Mouse (Mus musculus) kidney, adult 8-10 months (tissue): ENCODE measurements at regions not wholly inside any gene's neighbourhood (a gene's known extent, or its start where the extent isn't known, plus 50 kb on each side); places are given as distances from the start of the nearest gene placed in this dataset.
A peak's percentile ranks its signal among the peaks of the same experiment; 100 is the strongest.

Experiments used
- DNase-seq, 2 experiments: peaks; one replicate each; pipeline ENCODE4 v3.0.0; 2022

DNA sequence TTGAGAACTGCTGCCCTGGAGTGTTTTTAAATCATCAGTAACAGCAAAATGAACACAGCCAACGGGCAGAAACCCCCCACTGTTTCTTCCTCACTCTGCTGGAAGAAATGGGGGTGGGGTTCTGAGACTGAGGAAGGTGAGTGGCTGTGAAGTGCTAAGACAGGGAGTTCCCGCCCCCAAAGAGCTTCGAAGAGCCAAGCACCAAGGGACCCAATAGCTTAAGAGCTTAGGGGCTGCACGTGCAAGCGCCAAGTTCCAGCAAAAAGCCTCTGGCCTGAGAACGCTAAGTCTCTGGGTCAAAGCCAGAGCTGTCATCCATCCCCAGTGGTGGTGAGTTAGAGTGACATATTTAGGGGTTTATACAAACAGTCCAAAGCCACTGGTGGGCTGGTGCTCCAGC is 55.1 kb upstream of the Pcbd1 start:
- no peak for DNase-seq

DNA sequence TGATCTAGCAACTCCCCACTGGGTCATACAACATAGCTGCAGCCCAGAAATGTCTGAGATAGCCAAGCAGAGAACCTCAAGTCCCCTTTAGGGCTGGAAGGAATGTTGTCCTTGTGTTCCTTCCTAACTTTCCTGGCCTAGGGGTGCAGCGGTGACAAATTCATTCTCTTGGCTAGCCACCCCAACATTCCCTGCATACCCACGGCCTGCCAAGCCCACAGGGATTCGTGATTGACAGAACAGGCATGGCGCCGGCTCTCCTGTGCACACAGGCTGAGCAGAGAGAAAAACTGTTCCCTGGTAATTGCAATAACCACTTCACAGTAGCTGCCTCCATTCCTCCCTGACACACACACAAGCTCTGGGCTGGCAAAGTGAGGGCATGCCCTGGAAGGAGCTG is 60.5 kb upstream of the Pcbd1 start:
- DNase-seq, result peak; percentile 16 to 31

DNA sequence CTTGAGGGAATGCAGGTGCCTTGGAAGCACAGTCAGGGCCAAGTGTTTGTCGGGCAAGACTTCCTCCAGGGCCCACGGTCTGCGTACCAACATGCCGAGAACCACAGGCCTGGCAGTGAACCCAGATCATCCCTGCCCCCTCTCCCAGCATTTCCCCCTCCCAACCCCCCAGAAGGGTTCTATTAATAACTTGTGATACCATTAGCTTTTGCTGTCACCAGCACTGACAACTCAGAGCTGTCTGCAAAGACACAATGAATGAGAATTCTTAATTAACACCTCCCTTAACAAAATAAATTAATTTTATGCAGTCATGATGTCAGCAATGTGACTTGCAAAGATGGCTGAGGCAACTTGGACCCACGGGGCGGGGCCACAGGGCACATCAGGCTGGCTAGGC is 61.9 kb upstream of the Pcbd1 start:
- DNase-seq, result no peak

DNA sequence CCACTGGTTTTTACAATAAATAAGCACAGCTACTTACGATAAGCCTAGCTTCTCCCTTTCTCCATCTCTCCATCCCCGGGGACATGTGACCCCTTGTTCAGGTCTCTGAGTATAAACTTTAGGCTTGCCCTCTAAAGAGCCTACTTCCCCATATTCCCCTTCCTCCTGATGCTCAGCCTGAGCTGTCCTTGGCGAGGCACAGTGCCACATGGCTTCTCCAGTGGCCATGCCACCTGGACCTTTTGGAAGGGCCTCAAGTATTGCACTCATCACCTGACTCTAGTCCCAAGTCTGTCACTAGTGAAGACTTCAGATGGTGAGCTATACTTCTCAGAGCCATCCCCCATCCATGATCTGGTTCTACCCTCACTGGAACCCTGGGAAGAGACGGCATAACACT is 64.1 kb upstream of the Pcbd1 start:
- no peak for DNase-seq

DNA sequence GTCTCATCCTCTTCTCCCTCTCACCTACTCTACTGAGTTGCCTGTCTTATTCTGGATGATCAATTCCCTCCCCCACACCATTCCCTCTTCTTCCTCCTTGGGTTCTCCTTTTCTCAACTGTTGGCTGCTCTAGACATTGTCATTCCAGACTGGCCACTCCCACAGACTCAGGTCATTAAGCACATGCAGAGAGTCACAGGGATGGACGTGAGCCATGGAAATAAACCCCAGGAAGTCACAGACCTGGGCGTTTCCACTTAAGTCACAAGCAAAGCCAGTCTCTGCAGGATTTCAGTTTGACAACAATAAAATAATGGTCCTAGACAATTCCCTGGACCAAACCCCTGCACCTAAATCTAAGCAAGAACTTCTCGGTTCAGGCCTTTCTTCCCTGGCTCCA is 65.0 kb upstream of the Pcbd1 start:
- peak; percentile 8 to 22 for DNase-seq

DNA sequence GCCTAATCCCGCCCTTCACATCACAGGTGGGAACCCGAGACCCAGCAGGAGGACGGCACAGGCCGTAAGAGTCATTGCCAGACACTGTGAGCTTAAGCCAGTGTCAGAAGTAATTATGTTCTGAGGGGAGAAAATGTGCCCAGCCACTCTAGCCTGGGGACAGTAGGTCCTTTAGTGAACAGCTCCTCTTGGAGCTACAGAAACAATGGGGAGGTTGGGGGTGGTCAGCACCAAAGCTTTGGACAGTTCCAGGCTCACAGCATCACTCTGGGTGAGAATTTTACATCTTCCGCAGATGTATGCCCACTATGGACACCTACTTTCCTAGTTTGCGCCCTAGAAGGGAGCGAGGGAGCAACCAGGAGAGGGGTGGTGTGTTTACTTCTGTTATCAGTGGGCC is 65.7 kb upstream of the Pcbd1 start:
- DNase-seq, result no peak

DNA sequence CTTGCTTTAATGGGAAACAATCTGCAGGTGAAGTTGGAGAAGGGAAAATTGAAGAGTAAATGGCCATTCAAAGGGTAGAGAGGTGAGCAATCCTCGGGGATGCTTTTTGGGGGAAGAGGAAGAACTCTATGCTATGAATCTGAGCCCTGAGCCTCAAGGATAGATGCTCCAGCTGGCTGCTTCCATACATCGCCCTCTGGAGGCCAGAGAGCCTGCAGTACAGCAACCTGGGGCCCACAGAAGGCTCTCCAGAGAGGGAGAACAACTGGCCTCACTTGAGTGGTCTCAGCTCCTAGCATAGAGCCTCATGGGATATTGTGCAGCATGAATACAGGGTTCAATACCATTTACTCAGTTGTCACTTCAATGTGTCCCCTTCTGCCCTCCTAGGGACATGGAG is 69.6 kb upstream of the Pcbd1 start:
- no peak for DNase-seq

DNA sequence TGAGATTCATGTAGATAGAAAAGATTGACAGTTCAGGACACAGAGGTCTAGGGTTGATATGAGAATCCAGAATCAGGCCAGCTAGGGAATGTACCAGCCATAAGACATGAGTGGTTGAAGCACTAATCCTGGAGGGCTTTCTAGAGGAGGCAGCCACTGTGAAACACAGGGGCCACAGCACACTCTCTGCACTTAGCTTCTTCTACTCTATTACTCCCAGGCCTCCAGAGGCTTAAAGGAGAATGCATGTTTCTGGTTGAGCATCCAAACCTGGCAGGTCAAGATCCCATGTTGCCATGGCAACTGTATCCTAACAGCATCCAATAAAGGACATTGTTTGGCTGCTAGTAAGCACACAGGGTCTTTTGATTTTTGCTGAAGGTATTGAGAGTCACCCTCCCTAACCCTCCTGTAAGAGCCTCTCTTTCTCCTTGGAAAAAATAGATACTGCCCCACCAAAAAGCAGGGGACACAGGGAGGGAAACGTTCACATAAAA is 76.9 kb upstream of the Pcbd1 start:
- DNase-seq, result no peak

DNA sequence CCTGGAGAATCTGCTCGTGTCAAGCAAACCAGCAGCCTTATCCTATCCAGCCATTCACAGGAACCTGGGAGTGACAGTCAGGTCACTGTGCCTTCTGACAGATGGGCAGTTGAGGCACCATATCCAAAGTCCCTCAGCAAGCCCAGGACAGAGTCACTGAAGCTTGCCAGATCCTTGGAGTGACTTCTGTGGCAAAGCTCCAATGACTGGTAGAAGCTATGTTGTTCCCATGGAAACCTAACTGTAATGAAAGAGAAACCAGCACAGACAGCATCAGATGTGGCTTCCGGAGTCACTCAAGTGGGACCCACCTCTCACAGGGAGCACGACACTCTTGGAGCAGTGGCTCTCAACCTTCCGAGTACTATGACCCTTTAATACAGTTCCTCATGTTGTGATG is 78.4 kb upstream of the Pcbd1 start:
- no peak for DNase-seq

DNA sequence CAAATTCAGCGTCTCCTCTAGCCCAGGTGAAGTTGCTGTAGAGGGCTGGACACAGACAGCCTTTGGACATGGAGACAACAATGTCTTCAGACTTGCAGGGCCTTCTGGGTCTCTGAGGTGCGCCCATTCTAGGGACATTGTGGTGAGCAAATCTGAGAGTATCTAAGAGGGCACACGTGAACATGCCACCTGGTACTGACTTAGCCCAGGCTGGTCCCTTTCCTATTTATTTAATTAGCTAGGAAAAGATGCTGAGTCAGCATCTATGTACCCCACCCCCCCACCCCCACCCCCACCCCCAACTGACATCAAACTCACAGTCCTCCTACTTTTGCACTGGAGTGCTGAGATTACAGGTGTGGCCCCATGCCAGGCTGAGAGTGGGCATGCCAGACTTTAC is 81.7 kb upstream of the Pcbd1 start:
- no peak for DNase-seq

DNA sequence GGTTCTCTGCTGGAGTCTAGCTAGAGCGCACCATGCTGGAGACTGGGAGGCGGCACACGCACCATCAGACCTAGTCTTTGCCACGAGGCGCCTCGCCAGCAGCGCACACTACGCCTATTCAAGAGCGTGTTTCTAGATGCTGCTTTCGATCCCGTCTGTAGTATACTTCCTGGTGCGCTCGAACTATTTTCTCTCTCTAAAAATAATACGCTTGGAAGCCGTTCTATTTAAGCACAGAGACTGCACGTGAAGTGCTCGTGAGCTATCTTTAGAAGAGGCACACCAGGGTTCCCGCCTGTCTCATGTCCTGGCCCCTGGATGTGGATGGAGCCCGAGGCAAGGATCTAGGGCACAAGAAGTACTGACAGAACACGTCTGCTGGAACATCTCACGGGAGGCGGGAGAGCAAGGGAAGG is 87.4 kb upstream of the Pcbd1 start:
- no peak for DNase-seq

DNA sequence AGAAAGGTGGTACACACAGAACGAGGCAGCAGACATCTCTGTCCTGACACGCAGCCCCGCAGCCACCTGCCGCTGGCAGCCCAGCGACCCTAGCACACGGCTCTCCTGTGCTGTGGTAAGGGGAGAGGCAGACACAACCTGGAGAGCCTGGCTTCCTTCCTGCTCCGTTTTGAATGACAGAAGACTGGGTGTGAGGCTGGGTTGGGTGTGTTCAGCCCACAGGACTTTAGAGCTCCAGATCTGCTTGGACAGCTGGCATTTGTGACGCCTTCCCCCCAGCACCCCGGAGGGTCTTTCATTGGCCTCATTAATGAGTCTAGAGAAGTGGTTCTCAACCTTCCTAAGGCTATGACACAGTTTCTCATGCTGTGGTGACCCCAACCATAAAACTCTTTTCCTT is 91.7 kb upstream of the Pcbd1 start:
- DNase-seq, result no peak

DNA sequence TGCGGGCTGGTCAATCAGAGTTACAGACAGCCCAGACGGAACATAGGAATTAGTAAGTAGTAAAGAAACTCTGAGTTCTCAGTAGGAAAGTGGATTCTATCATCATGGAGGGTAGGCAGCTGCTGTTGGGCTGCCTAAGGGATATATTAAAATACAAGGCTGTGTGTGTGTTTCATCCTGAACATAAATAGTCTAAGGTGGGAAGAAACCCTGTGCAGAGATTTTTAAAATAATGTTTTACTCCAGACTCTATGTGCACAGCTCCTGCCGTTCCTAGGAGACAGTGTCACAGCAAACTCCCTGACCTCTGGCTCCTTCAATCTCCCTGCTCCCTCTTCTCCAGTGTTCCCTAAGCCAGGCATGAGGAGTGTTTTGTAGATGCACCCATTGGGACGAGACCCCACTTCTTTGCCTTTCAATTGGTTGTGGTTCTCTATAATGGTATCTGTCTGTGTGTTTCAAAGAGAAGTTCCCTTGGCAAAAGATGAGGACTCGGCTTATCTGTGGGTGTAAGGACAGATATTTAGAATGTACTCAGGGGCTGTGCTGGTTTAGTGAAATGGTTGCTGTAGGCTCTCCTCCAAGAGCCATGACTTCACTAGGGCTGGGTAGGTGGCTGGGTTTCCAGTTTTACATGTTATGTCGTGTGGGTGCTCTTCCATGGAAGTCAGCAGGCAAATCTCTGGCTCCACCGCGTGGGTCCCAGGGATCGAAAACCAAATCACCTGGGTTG is 93.1 kb upstream of the Pcbd1 start:
- no peak for DNase-seq

DNA sequence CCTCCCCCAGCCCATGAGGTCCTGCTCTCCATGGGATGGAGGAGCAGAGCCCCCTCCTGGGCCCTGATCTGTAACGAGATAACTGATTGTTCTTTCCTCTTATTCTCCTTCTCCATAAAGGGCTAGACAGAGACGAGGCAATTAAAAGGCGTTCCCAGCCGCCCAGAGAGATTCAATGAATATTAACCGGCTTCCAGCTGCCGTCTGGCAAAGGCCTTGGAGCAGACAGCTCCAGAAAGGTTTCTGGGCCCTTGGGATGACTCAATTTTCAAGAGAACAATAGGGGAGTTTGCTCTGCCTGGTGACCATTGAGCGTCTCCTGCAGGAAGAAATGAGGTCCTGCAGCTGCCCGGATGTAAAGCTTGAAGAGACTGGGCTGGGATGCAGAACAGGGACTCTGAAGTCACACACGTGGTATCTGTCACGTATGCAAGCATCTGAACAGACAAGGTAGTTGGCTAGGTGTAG is 104.0 kb upstream of the Pcbd1 start:
- peak; percentile 11 to 25 for DNase-seq

DNA sequence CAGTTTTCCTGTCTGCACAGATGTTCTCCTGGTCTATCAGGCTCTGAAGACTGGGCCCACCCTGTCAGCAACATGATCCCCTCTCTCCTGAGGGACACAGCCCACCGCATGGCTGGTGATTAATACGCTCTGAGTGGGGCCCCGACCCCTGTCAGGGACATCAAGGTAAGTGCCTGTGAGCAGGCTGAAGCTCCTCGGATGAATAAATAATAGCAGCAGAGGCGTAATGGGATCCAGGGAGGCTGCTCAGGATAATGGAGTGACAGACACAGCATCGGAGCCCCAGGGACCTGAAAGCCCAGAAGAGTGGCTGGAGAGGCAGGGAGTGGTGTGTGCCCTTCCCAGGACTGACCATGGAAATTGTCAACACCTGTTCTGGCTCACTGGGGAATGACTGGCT is 107.4 kb upstream of the Pcbd1 start:
- no peak for DNase-seq

DNA sequence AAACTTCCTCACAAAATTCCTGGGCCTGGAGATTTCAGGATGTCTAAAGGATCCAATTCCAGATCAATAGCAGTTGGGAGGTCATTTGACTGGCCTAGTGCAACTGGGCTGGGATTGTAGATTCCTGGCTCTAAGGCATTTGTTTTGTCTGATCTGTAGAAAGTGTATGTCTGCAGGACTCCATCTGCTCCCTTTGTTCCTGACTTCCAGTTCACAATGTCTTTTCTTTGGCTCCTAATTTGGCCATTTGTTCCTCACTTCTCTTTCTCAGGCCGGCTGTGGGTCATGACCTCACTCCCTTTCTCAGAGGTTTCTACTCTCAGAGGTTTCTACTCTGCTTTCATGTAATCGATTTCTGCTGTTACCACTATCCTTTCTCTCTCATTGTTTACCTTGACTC is 115.5 kb upstream of the Pcbd1 start:
- DNase-seq, result no peak

DNA sequence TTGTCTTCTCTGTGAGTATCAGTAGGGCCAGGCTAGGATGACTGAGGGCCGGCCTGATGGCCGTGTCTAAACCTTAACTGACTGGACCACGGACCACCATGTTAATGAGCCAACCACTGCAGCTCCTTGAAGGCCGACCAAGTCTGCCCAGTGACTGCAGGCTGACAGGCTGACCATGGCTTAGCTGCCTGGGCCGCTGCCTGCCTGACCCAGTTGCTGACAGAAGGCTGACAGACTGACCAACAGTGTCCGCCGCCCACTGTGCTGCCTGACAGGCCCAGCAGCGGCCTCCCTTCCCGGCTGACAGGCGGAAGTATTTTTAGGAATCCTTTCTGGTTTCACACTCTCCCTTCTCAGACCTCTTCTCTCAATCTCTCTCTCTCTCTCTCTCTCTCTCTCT is 124.3 kb upstream of the Pcbd1 start:
- DNase-seq, result no peak

DNA sequence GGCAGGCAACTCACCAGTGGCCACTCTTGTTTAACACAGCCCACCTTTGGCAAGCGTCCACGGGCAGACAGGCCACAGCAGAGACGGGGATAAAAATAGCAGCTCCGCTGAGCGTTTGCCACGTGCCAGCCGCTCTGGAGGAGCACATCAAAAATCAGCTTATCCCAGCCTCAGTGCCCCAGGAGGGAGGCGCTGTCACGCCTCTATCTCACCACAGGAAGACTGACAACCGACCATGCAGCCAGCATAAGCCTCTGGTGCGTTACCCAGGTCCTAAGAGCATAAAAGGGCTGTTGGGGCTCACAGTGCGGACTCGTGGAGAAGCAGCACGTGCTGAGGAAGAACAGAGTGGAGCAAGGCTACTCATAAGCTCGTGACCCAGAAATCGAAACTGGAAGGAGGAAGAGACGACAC is 126.4 kb upstream of the Unc5b start:
- no peak for DNase-seq

DNA sequence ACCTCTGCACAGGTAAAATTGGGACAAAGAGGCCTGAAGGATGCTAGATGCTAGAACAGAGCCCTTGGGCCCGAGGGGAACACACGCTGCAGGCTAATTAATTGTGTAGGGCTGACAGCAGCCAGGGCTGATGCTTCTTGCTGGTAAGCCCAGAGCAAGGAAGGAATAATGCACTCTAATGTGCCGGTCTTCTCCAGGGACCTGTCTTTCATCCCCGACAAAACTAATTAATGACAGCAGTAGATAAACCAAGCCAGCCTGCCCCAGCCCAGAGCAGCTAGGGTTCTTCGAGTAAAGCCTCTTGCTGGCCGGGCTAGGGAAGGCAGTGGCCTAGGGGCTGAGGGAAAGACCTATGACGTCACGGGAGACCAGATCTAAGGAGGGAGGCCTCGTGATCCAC is 124.1 kb upstream of the Unc5b start:
- DNase-seq, result no peak

DNA sequence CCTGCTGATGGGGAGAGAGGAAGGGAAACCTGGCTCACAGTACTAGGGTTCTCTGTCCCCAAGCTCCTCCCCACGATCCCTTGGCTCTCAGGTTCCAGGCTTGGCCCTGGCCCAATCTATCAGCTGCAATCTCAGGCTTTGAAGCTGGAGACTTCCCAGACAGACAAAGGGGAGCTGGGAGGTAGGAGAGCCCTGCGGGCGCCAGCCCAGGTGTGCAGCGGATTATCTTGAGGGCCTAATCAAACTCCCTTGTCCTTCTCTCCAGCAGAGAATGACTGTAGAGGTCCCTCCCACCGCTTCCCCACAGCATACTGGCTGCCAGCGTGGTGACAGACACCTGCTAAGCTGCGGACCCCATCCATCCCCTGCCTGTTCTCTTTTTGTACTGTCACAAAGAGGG is 121.1 kb upstream of the Unc5b start:
- DNase-seq, result no peak

DNA sequence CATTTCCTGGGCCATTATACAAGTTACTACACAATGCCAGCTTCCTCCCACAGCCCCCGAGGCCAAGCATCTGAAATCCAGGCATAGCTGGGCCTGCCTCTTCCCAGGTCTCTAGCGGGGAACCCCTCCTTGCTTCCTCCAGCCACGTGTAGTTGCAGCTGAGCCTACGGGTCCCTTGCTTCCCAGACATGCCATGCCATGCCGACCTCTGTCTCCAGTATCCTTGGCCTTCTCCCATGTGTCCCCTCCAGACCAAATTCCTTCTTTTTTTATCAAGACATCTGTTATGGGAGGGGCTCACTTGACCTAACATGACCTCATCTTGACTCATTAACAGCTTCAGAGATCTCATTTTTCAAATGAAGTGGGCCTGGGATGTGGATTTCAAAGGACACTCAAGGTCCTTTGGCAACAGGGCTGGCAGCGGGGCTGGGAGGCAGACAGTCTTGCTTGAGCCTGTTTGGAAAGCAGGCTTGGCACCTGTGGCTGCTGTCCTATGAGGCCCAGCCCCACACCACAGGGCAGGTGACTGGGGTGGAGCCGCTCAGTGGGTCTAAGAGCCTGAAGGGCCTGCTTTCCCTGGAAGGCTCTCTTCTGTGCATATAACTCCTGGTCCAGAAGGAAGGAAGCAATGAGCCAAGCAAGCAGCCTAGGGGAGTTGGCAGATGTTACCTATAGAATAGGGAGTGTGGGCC is 117.7 kb upstream of the Unc5b start:
- no peak for DNase-seq

DNA sequence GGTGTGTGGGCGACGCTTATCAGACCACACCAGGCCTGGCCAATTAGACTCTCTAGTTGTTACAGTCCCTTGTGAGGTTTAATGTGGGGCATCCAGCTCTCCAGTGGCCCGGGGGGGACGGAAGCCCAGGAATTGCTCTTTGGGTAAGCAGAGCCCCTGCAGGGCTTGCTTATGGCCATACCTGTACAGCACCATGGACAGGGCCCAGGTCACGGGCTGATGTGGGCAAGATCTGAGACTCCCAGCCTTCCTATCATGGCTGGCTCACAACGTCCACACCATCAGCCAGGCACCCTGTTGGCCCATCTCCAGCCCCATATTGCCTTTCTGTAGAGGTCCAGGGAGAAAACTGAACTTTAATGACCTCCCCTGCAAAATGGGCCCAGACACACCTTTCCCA is 111.7 kb upstream of the Unc5b start:
- no peak for DNase-seq

DNA sequence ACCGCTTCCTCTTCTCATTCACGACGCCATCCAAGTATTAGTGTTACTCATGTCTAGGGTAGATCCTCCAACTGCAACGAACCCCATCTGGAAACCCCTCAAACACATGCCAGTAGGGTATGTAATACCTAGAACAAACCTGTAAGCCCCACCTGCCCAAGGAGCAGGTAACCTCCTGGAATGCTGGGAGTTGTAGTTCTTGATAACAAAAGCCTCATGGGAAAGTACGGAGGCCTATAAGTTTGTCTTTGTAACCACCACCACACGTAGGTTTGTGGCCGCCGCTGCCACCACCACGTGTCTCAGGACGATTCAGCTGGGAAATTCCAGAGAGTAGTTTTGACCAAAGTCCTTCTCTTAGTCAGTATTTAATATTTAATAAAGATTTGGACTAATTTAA is 107.4 kb upstream of the Unc5b start:
- DNase-seq, result no peak

DNA sequence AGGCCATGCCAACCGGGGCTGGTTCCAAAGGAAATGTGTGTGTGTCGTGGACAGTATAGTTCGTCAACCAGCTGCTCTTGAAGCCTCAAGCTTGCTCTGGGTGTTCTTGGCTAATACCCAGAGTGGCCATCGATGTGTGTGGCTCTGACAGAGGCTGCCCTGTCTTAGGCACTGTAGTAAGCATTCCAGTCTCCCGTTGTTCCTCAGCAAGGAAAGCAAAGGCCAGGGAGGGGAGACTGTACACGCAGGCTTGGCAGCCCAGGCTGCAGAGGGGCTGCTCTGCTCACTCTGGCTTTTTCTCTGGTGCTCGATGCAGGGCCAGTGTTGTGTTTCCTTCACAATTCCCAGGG is 106.1 kb upstream of the Unc5b start:
- DNase-seq, result no peak
